Mouse (Mus musculus): ENCODE results near the gene Tnfsf15. TPM values are rescaled to one million over a fixed set of nuclear protein-coding genes. Genes with fewer than 3 reads are reported as not detected.

Tnfsf15 gene
- under 1 TPM; 0.36 to 0.54 TPM for polyA plus RNA-seq (2017; shearing (Covaris generic))

DNA sequence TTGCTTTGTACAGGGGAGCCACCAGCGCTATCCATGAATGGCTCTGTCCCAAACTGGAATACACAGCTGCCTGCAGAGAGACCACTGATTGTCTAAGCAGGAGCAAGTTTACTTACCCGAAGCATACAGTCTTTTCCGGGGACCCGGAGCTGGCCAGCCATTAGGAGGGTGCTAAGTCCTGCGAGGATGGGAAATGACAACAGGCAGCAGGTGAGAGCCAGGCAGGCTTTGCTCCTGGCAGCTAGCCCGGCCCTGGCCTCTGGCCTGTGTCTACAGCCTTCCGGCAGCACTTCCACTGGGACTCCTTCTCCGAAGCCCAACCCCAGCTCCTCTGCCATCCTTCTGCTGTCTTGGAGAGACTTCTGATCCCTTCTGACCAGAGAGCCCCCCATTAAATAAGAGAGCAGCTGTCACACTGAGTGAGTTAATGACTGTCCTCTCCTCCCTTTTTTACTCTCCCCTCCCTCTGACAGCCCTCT is at the start of gene Tnfsf15:
Gene Tnfsf15 (minus strand): TSS at position 421 of the 479 bp plus-strand sequence.
- no peak for ATAC-seq

DNA sequence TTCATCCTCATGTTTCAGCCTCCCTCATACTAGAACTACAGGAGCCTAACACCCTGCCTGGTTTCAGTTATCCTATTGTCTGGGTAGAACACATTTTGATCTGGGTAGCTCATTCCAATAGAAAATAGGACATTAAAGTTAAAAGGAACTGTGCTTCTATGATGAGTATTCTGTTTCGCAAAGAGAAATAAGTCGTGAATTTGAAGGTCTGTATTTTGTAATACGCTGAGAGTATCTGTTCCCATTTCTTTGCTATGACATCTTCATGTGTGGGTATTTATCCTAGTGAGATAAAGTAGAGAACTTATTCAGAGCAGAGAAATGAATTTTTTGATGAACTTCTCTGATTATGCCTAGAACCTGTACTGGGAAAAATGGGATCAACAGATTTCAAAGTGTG is 47.4 kb upstream of the Tnfsf15 start:
- ATAC-seq: no peak

DNA sequence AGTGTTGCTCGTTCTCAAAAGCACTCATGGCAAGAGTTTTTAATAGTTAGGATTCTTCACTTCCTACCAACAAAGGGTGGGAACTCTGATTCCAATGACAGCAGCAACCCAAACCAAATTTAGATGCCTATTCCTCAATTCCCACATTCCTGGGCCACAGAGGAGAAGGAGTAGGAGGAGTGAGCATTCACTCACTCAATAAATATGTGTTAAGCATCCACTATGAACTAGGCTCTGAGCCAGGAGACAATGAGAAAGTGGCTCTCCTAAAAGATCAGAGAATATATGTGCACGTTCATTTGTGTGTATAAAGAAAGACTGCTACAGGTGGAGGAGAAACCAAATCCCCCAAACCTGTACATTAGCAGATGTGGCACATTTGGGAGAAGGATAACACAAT is 40.6 kb upstream of the Tnfsf15 start:
- no peak for ATAC-seq

DNA sequence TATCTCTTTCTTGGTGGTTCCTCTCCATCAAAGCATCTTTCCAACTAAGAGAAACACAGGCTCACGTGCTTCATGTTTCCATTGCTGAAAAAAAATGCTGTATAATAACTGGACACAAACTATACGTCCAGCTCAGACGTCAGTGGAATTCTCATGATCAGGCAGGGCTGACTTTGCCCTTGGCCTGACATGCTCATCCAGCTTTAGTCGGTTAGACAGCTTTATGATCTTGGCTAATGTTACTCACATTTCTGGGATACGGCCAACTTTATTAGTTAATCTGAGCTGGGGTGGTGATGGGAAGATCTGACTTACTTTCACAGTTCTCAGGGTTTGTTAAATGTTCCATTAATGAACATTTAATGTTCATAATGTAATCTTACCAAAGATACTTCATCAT is 38.9 kb upstream of the Tnfsf15 start:
- ATAC-seq: no peak

DNA sequence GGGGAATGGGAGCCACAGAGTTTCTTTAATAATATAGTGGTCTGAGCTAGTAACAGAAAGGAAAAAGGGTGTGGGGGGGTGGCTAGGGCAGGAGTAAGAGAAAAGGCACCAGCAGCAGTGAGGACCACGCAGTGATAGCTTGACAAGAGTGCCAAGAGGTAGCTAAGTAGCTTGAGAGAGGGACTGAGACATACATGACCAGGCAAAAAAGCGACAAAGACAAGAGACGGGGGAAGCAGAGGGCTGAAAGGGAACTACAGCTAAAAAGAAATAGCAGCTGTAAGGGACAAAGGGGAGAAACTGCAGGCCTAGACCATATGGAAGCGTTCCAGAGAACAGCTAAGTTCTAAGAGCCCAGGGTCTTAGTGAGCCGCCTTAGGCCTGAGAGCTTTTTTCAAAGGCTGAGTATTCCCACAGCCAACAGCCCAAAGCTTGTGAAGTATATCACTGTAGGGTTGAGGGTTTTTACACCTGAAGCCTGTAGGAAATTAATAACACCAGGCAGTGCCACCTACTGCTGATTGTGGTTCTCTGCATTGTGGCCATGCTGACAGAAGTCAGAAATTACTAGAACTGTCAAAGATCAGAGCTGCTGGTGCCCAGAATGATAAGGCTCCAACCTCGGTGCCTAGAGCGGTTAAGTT is 38.2 kb upstream of the Tnfsf15 start:
- ATAC-seq: no peak

DNA sequence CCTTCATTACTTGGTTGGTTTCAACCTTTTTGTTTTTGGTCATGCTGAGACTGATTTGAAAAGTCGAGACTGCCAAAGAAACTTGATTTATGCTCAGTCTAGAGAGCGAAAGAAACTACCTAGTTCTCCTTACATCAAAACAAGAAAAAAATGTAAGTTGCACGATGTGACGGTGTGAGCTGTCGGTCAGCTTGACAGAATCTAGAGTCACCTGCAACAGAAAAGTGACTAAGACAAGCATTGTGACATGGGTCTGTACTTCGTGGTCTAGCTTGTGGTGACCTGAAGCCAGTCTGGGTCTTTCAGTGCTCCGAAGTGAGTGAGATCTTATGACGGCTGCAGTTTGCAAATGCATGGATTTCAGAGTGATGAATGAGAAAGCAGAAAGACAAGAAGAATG is 32.3 kb upstream of the Tnfsf15 start:
- no peak for ATAC-seq

DNA sequence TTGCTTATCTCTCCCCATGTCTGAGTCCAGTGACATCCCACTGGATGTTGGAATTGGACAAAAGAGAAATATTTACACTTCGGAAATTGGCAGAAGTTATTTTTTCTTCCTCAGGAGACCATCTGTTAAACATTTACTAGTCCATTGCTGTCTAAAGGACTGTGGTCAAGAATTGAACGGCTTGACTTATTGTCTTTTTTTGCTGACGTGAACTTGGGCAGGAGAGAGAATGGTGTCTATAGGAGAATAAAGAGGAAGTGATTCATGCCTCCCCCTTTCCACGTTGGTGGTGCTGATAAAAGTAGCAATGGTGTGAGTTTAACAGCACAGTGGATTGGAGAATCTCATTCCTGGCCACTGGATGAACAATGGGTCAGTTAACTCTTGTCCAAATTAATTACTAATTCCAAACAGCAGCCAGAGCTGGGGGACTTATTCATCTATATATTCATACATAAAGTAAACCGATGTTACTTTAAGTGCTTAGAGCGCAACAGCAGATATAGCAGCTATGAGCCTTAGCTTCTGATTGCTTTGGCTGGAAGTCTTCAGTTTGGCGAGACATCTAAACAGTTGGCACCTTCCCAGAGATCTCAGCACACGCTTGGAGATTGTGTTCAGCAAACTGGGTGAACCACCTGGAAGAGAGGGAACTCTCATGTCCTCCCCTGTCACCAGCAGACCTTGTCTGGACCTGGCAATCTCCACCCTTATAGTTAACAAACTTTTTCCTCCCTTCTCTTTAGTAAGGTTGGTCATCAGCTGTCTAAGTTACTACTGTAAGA is 28.6 kb upstream of the Tnfsf15 start:
- ATAC-seq: no peak

DNA sequence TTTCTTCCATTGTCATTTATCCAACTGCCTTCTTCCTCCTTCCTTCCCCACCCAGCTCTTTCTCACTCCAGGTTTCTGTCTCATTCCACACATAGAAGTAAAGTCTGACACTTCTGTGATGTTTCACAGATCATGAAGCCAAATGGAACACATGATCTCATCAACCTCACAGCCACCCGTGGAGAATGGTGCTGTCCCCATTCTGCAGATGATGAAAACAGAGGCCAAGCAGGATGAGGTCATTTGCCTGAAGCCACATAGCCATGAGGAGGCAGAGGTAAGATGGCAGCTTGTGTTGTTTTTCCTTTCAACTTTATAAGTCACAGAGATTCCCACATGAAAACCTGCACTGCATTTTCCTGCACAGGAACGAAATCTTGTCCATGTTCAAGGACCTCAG is 27.6 kb upstream of the Tnfsf15 start:
- no peak for ATAC-seq

DNA sequence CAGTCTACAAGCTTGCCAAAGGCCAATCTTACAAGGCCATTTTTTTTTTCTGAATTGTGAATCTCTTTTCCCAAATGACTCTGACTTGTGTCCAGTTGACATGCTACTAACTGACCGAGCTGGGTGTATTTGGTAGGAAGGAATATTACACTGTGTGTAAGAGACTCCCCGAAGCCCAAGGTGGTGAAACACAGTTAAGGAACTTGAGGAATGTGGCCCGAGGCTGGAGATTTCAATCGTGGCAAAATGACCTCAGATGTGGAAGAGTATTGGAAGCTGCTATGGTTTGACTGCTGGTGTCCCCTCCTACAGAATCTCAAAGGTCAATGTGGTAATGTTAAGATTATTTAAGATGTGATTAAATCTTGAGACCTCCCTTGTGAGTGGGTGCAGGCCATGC is 26.4 kb upstream of the Tnfsf15 start:
- ATAC-seq: no peak

DNA sequence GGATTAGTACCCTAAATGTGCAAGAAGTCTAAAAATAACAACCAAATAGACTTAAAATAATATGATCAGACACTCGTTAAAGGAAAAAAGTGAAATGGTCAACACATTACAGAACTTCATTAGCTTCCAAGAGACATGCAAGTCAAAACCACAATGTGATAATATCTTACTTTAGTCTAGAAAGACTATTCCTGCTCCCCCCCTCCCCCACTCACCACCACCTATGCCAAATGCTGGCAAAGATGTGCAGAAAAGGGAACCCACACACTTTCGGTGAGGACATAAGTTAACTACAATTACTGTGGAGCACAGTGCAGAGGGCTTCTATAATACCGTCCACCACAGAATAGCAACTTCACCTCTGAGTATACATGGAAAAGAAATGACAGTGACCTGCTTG is 24.2 kb upstream of the Tnfsf15 start:
- no peak for ATAC-seq

DNA sequence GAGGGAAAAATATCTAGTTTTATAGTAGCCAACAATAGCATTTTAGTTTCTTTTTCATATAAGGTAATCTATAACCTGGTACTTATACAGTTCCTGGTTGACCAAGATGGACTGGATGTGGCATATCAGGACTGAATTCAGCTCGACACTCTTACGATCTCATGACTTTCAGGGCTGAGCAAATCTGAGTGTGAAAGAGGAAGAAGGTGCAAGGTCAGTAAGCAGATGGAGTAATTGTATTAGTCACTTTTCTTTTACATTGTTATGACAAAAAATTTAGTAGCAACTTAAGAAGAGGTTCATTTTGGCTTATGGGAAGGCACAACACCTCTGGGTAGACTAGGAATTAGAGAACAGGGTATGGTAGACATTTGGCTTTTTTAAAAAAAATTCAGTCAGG is 20.1 kb upstream of the Tnfsf15 start:
- no peak for ATAC-seq

DNA sequence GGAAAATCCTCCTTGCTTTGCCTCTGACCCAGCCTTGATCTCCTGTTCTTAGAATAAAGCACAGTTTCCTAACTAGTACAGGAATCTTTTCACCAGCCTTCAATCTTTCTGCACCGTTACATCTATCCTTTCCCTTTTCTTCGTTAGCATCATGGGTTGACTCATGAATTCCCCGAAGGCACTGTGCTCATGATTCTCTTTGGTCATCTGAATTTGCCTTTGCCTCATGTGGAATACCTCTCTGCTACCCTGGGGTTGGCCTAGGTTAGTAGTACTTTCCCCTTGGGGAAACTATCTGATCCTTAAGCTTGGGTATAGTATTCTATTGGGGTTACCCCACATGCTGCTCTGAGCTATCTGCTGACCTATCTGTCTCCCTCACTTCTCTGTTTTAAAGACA is 15.0 kb upstream of the Tnfsf15 start:
- no peak for ATAC-seq

DNA sequence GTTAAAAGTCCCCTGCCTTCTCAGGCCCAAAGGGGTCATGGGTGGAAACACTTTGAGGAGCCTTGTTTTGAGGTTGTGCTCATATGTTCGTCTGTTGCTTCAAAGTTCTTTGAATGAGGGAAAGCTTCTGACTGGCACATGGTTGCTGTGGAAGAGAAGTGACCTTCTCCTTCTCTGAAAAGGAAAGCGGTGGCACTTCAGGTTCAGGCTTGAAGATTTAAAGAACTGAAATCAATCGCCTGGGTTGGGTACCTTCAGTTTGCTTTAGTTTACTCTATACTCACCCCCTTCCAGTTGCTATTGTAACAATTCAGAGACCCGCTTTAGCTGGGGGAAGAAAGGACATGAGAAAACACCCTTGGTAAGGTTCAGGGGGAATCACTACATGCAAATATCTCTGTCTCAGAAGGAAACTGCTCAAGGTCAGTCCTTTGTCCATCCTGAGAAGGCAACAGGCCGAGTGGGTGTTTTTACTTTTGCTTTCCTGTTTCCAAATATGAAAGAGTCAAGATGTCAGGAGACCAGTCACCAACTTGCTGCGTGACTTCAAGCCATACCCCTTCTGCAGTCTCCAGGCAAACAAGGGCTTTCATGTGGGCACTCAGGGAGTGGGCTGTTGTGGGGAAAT is 12.7 kb upstream of the Tnfsf15 start:
- no peak for ATAC-seq

DNA sequence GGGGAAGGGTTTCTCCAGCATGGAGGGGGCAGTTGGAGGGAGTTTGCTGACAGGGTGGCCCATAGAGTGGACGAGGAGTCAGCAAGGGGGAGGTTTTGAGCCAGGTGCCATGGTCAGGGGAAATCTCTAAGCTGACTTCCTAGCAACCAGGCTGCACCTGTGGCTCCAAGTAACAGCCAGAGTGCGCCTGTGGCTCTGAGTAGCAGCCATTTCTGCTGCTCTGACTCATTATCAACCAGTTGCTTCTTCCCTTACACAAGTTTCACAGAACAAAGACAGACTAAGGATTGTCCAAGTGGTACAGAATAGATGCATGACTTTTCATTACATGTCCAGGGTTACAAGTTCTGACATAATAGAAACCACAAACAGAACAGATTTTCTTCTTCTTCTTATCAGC is 11.2 kb upstream of the Tnfsf15 start:
- no peak for ATAC-seq

DNA sequence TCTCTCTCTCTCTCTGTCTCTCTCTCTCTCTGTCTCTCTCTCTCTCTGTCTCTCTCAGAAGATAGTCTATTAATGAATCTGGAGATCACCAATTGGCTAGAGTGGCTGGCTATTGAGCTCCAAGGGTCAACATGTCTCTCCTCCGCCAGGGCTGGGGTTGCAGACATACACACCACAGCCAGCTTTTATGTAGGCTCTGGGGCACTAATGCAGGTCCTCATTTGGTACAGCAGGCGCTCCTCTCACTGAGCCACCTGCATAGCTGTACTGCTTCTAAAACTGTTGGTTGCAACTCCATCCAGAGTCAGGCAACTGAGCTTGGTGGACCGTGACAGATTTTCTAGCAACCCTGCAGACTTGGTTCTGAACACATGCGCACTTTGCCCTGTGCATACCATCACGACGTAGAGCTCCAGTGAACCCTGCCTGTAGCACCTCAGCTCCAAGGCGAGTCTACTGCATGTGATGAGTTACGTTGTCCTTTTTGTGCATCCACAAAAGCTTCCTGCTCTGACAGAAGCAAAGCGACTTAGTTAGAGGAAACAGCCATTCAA is 9.6 kb upstream of the Tnfsf15 start:
- no peak for ATAC-seq

DNA sequence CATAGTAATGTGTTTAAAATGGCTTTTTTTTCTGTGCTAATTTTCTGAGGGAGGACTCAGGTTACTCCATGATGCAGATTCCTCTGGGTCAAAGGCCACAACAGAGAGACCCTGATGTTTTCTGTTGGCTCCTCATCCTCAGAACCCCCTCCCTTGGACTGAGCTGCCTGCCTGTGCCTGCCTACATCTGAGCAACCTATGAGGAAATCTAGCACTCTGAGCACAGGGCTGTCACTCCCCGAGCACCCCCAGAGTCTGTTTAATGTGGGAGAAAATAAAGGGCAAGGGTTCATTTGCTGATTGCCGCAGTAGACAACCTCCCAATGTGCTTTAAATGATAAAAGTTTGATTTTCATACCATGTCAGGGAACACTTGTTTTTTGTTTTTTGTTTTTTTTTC is 8.9 kb upstream of the Tnfsf15 start:
- no peak for ATAC-seq

DNA sequence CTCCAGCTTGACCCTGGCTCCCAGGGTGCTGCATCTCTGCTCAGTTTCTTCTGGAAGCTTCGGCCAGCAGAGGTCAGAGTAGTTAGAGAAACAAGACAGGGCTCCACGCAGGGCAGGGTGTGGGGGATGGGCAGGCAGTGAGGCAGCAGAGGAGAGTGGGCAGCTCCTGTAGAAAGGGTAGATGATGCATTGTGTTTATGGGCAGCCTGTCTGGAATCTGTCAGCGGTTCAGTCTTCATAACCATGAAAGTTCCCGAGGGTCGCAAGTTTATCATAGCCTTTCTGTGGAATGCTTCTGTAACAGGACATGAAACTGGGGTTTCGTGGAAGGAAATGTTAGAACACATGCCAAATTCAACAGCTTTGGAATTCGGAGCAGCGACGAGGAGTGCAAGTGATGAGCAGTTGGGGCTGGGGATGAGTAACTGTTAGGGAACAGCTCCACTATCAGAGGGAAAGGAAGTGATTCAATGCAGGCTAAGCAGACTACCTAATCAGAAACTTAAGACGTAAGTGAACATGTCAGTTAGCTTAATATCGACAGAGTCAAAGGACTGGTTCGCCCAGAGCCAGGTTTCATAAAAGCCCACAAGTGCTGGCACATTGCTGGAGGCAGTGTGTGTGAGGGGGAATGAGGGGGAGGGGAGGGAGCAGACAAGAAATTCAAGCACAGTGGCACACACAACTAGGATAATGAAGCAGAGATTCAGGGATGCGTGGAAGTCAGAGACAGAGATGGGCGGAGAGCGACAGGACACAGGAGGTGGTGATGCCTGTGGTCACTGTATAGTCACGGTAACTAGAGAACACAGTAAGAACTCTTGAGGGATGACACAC is 8.0 kb upstream of the Tnfsf15 start:
- no peak for ATAC-seq

DNA sequence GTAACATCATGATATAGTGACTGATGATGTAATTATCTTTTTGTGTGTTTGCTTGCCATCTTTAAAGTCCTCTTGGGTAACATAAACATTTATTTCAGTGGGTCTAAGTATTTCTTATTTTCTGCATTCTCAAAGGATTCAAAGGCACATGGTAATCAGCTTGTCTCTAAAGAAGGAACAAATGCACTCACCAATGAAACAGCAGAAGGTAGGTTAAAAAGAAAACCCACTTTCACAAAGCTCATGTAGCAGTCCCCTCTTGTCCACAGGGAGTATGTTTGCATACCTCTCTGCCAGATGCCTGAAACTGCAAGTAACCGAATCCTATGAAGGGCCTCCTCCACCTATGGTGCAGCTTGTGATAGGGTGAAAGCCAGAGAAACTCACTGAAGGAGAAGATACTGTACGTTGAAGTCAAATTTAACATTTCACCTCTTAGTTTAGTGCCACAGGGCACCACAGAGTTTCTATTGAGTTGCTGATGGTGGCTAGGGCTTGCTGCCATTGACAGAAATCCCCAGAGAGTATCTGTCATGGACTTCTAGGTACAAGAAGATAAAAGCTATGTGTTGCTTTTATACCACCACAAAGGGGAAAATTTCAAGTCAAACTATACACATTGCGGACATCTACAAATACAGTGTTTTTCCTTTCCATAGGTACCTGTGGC is 3.3 kb upstream of the Tnfsf15 start:
- ATAC-seq: no peak

DNA sequence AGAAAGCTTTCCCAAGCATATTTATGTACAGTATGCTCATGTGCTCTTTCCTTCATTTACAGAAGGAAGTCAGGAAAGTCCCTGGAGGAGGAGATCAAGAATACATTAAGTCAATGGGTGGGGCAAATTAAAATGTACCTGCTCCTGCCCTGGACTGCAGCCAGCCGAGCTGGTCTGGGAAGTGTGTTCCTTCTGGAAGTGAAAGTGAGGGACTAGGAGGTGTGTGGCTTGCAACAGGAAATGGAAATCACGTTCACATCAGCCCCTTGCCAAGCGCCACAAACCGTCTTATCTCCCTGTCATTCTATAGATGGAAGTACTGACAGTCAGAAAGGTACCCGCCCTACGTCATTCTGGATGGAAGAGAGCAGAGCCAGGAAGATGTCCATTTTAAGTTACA is 358 bp upstream of the Tnfsf15 start:
- ATAC-seq: peak; percentile 36

DNA sequence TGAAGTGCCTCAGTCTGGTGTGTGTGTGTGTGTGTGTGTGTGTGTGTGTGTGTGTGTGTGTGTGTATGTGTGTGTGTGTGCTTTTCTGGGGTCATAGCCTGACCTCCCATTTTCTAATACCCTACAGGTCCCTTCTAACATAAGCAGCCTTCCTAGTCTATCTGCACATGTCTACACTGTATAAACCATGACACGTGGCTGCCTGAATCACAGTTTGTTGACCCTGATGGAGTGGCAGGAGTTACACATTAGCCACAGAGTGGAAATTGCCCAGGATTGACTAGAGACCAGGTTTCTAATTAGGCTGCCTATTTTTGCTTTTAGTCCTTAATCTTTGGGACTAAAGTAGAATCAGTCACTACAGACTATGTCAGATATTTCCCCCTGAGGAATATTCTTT is 1.3 kb downstream of the Tnfsf15 start:
- ATAC-seq: no peak

DNA sequence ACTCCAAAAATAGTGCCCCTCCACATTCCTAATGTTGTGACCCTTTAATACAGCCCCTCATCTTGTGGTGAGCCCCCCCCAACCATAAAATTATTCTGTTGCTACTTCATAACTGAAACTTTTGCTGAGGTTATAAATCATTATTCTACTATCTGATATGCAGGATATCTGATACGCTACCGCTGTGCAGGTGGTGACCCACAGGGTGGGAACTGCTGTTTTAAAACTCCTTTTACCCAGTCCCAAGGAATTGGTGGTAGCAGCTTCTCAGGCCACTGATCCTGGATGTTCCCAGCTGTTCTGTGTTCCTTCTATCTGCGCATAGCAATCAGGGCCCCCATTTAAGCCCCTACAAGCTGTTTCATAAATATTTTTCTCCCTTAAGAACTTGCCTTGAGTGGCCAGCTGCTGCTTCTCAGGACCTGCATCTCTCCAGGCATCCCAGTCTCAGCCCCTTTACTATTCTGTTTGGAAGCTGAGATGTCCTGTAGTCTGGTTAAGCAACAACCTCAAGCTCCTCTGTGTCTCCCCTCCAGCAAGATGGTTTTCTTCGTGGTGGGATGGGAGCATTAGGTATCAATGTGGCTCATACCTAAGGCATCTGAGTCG is 2.0 kb downstream of the Tnfsf15 start:
- ATAC-seq: no peak

DNA sequence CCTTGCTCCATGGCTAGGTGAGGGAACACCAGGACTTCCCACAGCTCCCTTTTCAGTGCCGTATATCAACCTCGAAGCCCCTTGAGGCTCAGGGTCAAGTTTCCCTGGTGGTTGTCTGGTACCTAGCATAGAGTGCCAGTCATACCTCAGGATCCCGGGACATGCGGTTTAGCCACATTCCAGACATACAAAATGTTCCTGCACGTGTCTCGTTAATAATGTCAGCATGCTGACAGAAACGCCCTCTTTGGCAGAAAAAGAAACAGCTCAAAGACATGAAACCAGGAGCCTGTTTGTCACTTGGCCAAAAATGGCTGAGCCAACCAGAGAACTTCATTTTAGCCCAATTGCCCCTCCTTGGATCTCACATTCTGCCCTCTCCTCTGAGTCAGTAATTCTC is 2.8 kb downstream of the Tnfsf15 start:
- no peak for ATAC-seq
